Mouse (Mus musculus): ENCODE measurements at regions not wholly inside any gene's neighbourhood (a gene's known extent, or its start where the extent isn't known, plus 50 kb on each side); places are given as distances from the start of the nearest gene placed in this dataset.

DNA sequence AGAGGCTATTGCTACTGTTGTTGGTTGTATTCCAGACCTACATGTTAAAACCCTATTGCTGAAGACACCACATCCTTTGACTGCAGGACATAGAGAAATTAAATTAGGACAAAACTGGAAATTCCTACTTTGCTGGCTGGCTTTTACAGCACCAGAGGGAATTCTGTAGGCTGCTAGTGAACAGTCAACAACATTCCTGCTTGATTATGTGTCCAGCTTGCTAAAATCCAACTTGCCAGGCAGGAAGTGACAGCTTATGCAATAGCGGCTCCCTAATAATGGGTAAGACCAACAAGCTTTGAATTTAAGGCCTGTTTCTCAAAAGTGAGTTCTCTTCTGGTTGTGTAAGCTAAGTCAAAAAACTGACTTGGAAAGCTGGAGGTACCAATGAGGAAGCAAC, 437.2 kb upstream of the Klf6 start:
- TF ChIP-seq POLR2A (IDR thresholded peaks at IDR 0.05; ENCODE audit: extremely low read depth, insufficient read depth, low read length) (no peak), CTCF (IDR thresholded peaks at IDR 0.05; ENCODE audit: extremely low read depth, insufficient read depth, low read length) (no peak)
